Mouse (Mus musculus) testis, postnatal 10 days (tissue): ENCODE data around the gene Palm3.

ENCODE experiments used
- DNase-seq: peaks from one replicate; pipeline ENCODE4 v3.0.0; 2021; ENCODE audit warnings: low spot score

Gene Palm3

DNA sequence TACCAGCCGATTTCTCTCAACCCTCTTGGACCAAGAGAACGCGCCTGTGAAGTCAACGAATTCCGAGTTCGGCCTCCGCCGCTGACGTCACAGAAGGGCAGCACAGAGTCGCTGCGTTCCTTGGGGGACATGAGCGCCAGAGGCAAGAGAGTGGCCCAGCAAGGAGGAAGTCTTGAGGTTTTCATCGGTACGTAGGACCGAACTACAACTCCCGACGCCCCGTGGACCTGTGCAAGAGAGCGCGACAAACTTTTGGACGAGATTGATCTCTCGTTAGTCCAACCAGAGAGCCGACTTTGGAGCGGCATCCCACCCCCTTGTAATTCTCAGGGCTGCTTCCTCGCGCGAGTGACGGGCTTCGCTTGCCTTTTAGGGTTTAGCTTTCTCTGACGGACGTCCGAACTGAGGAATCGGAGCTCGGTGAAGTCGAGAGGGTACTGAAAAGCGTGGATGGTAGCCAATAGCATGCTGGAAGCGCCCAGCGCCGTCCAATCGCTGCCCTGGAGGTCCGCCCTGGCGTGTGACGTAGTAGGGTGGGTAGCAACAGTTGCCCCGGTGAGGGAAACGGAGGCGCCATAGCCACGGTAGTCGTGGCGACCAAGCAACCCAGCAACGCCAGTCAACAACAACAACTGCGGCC, 45.1 kb downstream of the Palm3 start, which contains the start of gene Rfx1:
Gene Rfx1 (plus strand): TSS at position 544 of the 640 bp plus-strand sequence.
- DNase-seq: peak; percentile 98

- peak; percentile 99 for DNase-seq
Measured at GRCm38 (mm10) chr8:84067047-84067573, 45.8 kb downstream of the Palm3 start.

DNA sequence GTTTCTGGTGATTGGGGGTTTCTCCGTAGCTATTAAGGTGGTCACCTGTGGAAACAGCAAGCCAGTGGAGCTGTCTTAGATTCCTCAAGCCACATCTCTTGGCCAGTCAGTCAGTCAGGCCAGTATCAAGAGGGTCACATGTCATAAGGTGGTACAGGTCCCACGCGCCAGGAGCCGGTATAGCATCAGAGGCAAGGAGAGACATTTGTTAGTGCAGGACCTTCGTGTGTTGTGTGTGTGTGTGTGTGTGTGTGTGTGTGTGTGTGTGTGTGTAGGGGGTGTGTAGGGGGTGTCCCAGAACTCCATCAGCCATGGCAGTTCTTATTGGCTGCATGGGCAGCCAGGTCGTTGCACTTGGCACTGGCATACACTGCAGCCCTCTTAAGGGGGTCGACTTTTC, 46.6 kb downstream of the Palm3 start:
- DNase-seq: no peak

DNA sequence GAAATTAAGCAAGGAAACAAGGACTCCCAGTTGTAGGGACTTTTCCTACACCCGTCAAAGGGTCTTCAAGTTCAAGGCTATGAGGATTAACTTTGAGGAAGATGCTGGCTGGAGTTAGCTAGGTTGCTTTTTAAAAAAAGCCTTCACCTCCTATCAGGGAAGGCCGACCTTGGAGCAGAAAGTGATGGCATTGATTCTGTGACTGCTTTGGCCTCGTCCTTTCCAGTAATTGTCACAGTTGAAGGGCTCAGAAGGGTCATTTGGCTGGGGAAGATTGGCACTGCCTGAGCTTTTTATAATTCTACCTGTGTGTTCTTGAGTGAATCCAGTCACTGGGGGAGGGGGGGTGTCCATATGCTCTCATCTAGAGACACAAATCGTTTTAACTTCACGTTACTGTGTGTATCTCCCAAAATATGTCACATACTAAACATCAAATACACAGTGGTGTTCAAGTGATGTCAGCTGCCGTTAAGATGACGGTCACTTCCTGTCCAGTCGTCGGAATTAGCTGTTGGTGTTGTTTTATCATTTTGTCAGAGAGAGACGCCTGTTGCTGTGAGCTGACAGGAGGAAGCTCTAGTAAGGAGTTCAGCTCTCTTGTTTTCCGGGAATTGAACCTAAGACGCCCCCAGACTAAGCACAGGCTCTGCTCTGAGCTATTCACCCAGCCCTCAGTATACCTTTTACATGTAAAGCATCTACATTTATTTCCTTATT, 47.2 kb downstream of the Palm3 start:
- DNase-seq: no peak

GRCm38 (mm10) chr8:84069169-84069568, 47.9 kb downstream of the Palm3 start:
- DNase-seq: no peak

- DNase-seq: no peak
Measured at GRCm38 (mm10) chr8:84069750-84070149, 48.5 kb downstream of the Palm3 start.

DNA sequence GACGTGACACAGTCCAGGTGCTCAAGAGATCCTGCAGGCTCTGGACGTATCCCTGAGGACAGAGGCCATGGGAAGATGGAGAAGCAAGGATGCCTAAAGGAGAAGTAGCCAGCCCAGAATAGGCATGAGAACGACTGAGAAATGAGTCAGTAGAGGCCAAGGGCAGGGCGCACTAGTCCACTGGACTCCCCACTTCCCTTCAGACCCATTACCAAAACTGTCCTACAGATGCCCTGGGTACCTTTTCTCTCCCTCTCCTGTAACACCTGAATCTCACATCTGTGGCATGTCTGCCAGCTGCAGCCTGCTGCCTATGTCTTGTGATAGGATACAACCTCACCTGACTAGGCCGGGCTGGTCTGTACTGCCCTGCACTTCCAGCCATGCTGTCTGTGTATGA, 49.0 kb downstream of the Palm3 start:
- no peak for DNase-seq

DNA sequence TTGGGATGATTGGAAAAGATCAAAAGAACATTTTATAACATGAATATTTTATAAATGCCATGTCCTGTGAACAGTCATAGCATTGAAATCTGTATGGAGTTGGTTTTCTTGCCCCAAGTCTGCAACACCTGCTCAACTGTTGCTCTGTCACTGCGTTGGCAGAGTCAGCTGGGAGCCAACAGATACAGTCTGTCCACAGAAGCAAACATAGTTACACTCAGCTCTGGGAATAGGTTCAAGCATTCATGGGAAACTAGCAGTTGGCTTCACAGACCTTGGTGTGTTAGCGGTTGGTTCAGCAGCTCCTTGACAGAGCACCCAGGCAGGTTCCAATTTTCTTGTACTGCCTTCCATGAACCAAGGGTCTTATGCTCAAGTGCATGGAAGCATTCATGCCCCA, 49.4 kb downstream of the Palm3 start:
- DNase-seq: no peak

DNA sequence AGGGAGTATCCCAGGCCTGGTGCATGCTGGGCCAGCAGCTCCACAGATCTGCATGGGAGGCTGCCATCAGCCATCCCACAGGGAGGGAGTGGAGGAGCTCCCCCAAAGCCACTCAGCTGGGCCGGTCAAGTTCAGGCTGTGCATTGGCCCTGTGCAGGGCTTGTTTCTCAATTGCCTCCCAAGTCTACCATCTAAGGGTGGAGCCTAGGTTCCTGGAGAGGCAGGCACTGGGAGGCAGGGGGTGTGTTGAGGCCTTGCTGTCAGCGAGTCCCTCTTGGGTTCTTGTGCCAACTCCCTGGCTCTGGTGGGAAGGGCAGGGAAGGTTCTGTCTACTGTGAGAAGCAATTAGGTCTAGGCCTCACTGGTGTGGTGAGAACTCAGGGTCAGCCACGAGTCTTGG, 50.6 kb downstream of the Palm3 start:
- no peak for DNase-seq

DNA sequence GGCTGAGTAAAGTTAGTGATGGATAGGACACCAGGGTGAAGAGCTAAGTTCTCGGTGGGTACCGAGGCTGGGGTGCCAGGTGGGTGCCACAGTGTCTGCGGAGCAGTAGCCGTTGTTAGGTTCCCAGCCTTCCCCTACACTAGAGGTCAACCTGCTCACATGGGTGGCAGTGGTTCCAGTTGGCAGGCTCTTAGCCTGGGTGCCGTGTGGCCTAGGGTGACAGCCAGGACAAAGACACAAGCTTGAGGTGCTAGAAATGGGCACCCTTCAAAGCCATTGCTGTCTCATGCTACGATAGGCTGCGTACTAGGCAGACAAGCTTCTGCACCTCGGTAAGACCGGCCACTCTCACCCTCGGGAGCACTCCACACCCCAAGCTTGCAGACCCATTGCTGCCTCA, 51.0 kb downstream of the Palm3 start:
- DNase-seq: no peak

- no peak for DNase-seq
Measured at GRCm38 (mm10) chr8:84073230-84073976, 52.1 kb downstream of the Palm3 start.

- no peak for DNase-seq
Measured at GRCm38 (mm10) chr8:84076412-84076811, 55.1 kb downstream of the Palm3 start.

DNA sequence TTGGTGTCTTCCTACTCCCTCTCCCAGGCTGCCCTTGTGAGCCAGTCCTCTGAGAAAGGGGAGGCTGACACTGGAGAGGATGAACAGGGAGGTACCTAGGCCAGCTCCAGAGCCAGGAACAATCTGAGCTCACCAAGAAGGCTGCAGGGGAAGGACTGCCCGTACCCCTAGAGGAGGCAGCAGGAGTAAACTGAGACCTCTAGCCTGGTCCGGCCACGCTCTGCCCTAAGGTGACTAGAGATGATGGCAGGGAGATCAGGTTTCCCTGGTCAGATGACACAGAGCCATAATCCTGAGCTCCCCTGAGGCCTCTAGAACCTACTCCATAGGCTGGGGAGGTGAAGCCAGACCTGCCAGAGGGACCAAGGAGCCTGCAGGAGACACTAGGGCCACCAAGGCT, 55.6 kb downstream of the Palm3 start:
- DNase-seq: no peak

GRCm38 (mm10) chr8:84079206-84079605, 57.9 kb downstream of the Palm3 start:
- DNase-seq: no peak
